Mouse (Mus musculus): ENCODE data around the gene Rnf10.

GRCm38 (mm10) chr5:115212451-115212850, 60.2 kb downstream of the Rnf10 start:
- TF ChIP-seq CTCF (IDR thresholded peaks at IDR 0.05; ENCODE audit: extremely low read depth, insufficient read depth, low read length), result no peak
- no peak for TF ChIP-seq POLR2A (IDR thresholded peaks at IDR 0.05; ENCODE audit: extremely low read depth, insufficient read depth, low read length)

Data from cortical plate, adult 2 months (tissue).